Comparison of ENCODE assay signal across 27 mouse cellular contexts in the genomic region with DNA sequence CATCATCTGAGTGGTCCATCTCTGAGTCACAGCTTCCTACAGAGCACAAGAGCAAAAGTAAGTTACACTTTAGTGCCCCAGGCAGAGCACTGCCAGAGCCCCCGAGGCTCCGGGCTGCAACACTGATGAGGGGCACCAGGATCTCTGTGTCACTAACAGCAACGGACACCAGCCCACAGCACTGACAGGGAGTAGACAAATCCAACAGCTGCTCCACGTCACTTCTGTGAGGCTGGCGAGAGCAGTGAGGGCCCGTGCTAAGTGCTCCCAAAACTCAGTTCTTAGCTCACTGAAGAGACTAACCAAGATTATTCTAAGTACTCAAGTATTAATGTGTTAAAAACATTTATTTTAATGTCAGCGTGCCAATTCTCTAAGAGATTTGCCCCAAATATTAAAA. TPM values are rescaled to one million over a fixed set of nuclear protein-coding genes. Genes with fewer than 3 reads are reported as not detected.
DNase-seq lines count a peak whose midpoint lies in the region; ATAC-seq and TF ChIP-seq lines count a peak whose summit lies in the region.
"Had no signal": no experiment of that assay in that cellular context is flagged by ENCODE, and none has a peak within 500 bp of the region (broad histone marks: within the 10 kb centered on the region; RNA-seq: fewer than 3 reads in every experiment).

No protein-coding gene starts in this region.

- H3K4me2 ChIP-seq in embryonic facial prominence, embryonic 14.5 days (ENCODE audit: low read depth, low read length), result no peak overlapping the region
- H3K4me2 ChIP-seq in heart, embryonic 11.5 days, result no peak overlapping the region
- H3K4me2 ChIP-seq in lung, embryonic 14.5 days, result no peak overlapping the region
- H3K4me2 ChIP-seq: embryonic facial prominence, embryonic 12.5 days; embryonic facial prominence, embryonic 15.5 days; forebrain, embryonic 12.5 days had no signal

- H3K27me3 ChIP-seq in embryonic facial prominence, embryonic 14.5 days (replicated peaks; ENCODE audit: control insufficient read depth, insufficient read depth, low read length), result no peaks in the 10 kb centered on the region
- H3K27me3 ChIP-seq in embryonic facial prominence, embryonic 10.5 days (replicated peaks; ENCODE audit: low read depth, poor library complexity, severe bottlenecking), result no peaks in the 10 kb centered on the region
- H3K27me3 ChIP-seq in heart, embryonic 11.5 days (ENCODE audit: control insufficient read depth, insufficient read depth, low read length), result no peaks in the 10 kb centered on the region
- no peaks in the 10 kb centered on the region for H3K27me3 ChIP-seq in heart, embryonic 10.5 days (ENCODE audit: insufficient read depth, poor library complexity, severe bottlenecking)
- no peaks in the 10 kb centered on the region for H3K27me3 ChIP-seq in lung, embryonic 14.5 days (ENCODE audit: insufficient read depth, low read length)
- H3K27me3 ChIP-seq: CH12.LX; embryonic facial prominence, embryonic 12.5 days; embryonic facial prominence, embryonic 15.5 days; forebrain, embryonic 12.5 days had no signal

- H3K9ac ChIP-seq in embryonic facial prominence, embryonic 14.5 days (ENCODE audit: low read depth, low read length), result no peak overlapping the region
- H3K9ac ChIP-seq in heart, embryonic 11.5 days (ENCODE audit: low read depth, low read length), result 0 out of 2 replicates have a peak overlapping the region, but pooled peaks have one; percentile 10
- H3K9ac ChIP-seq in lung, embryonic 14.5 days, result no peak overlapping the region
- H3K9ac ChIP-seq: embryonic facial prominence, embryonic 12.5 days; embryonic facial prominence, embryonic 15.5 days; forebrain, embryonic 12.5 days had no signal

- peak; percentile 58 for DNase-seq in embryonic facial prominence, embryonic 14.5 days (ENCODE audit: low spot score)
- no peak for DNase-seq in embryonic facial prominence, embryonic 10.5 days (ENCODE audit: low spot score)
- DNase-seq in heart, embryonic 10.5 days (ENCODE audit: low spot score), result no peak
- DNase-seq in lung, embryonic 14.5 days, result peak; percentile 32
- no peak for DNase-seq in lung, postnatal 10 days
- DNase-seq: adrenal gland, adult 2 months; adrenal gland, postnatal 10 days; adrenal gland, postnatal 25 days; B cell, adult 2 months; cerebellum, adult 11 months; cerebellum, adult 18-20 months; cerebellum, adult 8-10 months; cerebellum, adult 9-11 months; cerebellum, postnatal 14 days; cerebellum, postnatal 36 days; embryo, embryonic 11 days had no signal

- no peak for TF ChIP-seq CTCF in lung, embryonic 14.5 days (IDR thresholded peaks at IDR 0.05; ENCODE audit: low read depth)

- ATAC-seq in embryonic facial prominence, embryonic 14.5 days (ENCODE audit: low read depth), result 0 out of 2 replicates have a peak, but pooled peaks have one; percentile 65
- no peak for ATAC-seq in heart, embryonic 11.5 days (replicated peaks; ENCODE audit: insufficient number of reproducible peaks, low FRiP score, low TSS enrichment)
- ATAC-seq in lung, embryonic 14.5 days (ENCODE audit: insufficient read depth), result no peak
- ATAC-seq: CD4-positive, CD25-positive, alpha-beta regulatory T cell, adult 4 months; forebrain, embryonic 14.5 days; forebrain, embryonic 16.5 days had no signal

- 0 out of 2 replicates have a peak, but pooled peaks cover 4% of the 10 kb centered on the region for H3K4me1 ChIP-seq in embryonic facial prominence, embryonic 14.5 days (ENCODE audit: control insufficient read depth, insufficient read depth, low read length)
- peaks cover 6% of the 10 kb centered on the region; the same call in 1 of the 2 replicates for H3K4me1 ChIP-seq in embryonic facial prominence, embryonic 10.5 days
- peaks cover 7% of the 10 kb centered on the region; the same call in 1 of the 2 replicates for H3K4me1 ChIP-seq in heart, embryonic 11.5 days (ENCODE audit: control insufficient read depth, insufficient read depth, low read length)
- peaks cover 31% of the 10 kb centered on the region for H3K4me1 ChIP-seq in heart, embryonic 10.5 days
- H3K4me1 ChIP-seq in lung, embryonic 14.5 days (ENCODE audit: insufficient read depth), result peaks cover 4% of the 10 kb centered on the region; the same call in 1 of the 2 replicates
- H3K4me1 ChIP-seq: forebrain, embryonic 12.5 days had no signal

- H3K27ac ChIP-seq in embryonic facial prominence, embryonic 14.5 days (replicated peaks; ENCODE audit: low read depth, low read length), result no peak overlapping the region
- no peak overlapping the region for H3K27ac ChIP-seq in embryonic facial prominence, embryonic 10.5 days (replicated peaks)
- no peak overlapping the region for H3K27ac ChIP-seq in heart, embryonic 11.5 days (ENCODE audit: low read depth, low read length)
- no peak overlapping the region for H3K27ac ChIP-seq in heart, embryonic 10.5 days
- no peak overlapping the region for H3K27ac ChIP-seq in lung, embryonic 14.5 days (ENCODE audit: low read depth)
- H3K27ac ChIP-seq: embryonic facial prominence, embryonic 12.5 days; embryonic facial prominence, embryonic 15.5 days; forebrain, embryonic 10.5 days; forebrain, embryonic 12.5 days had no signal

- no peak overlapping the region for H3K4me3 ChIP-seq in embryonic facial prominence, embryonic 14.5 days (ENCODE audit: low read depth, low read length)
- H3K4me3 ChIP-seq in embryonic facial prominence, embryonic 10.5 days, result no peak overlapping the region
- H3K4me3 ChIP-seq in heart, embryonic 11.5 days (ENCODE audit: low read depth, low read length), result no peak overlapping the region
- H3K4me3 ChIP-seq in heart, embryonic 10.5 days, result no peak overlapping the region
- no peak overlapping the region for H3K4me3 ChIP-seq in lung, embryonic 14.5 days (ENCODE audit: low read depth, low read length)
- H3K4me3 ChIP-seq: embryonic facial prominence, embryonic 12.5 days; embryonic facial prominence, embryonic 15.5 days; erythroblast, embryonic 14.5 days; forebrain, embryonic 10.5 days; forebrain, embryonic 12.5 days had no signal

- H3K36me3 ChIP-seq in embryonic facial prominence, embryonic 14.5 days (ENCODE audit: control insufficient read depth, insufficient read depth, low read length), result peaks cover 46% of the 10 kb centered on the region
- H3K36me3 ChIP-seq in embryonic facial prominence, embryonic 10.5 days (replicated peaks), result peaks cover 50% of the 10 kb centered on the region
- peaks cover 14% of the 10 kb centered on the region for H3K36me3 ChIP-seq in heart, embryonic 11.5 days (ENCODE audit: control insufficient read depth, insufficient read depth, low read length)
- H3K36me3 ChIP-seq in heart, embryonic 10.5 days, result peaks cover 50% of the 10 kb centered on the region
- H3K36me3 ChIP-seq in lung, embryonic 14.5 days (ENCODE audit: insufficient read depth), result peaks cover 43% of the 10 kb centered on the region

- no peaks in the 10 kb centered on the region for H3K9me3 ChIP-seq in embryonic facial prominence, embryonic 14.5 days (ENCODE audit: control insufficient read depth, low read length)
- H3K9me3 ChIP-seq in embryonic facial prominence, embryonic 10.5 days, result no peaks in the 10 kb centered on the region
- H3K9me3 ChIP-seq in heart, embryonic 11.5 days (replicated peaks; ENCODE audit: control insufficient read depth, low read length), result no peaks in the 10 kb centered on the region
- H3K9me3 ChIP-seq in heart, embryonic 10.5 days, result no peaks in the 10 kb centered on the region
- no peaks in the 10 kb centered on the region for H3K9me3 ChIP-seq in lung, embryonic 14.5 days (ENCODE audit: low read depth, low read length)
- H3K9me3 ChIP-seq: embryonic facial prominence, embryonic 12.5 days; embryonic facial prominence, embryonic 15.5 days; forebrain, embryonic 10.5 days; forebrain, embryonic 12.5 days; G1E had no signal

- 74% methylated on average over 7 of the region's 7 CpGs for WGBS in embryonic facial prominence, embryonic 14.5 days
- 88% methylated on average over 7 of the region's 7 CpGs for WGBS in embryonic facial prominence, embryonic 10.5 days
- 60% methylated on average over 7 of the region's 7 CpGs for WGBS in heart, embryonic 11.5 days (ENCODE audit: insufficient replicate concordance)
- WGBS in heart, embryonic 10.5 days, result 62% methylated on average over 7 of the region's 7 CpGs
- 45% methylated on average over 7 of the region's 7 CpGs for WGBS in lung, embryonic 14.5 days

RNA-seq across cellular contexts. Expression of a gene that starts 9.3 kb away (rescaled TPM):
- 59.7 and 61.5 TPM in 2 replicates for polyA plus RNA-seq in embryonic facial prominence, embryonic 14.5 days (2014; fragmentation: Nextera tagmentation; extraction: Ambion mirVana)
- polyA plus RNA-seq in embryonic facial prominence, embryonic 10.5 days (2016; fragmentation: Nextera tagmentation; extraction: Ambion mirVana), result 94.0 and 95.4 TPM in 2 replicates
- polyA plus RNA-seq in heart, embryonic 11.5 days (2014; fragmentation: Nextera tagmentation; extraction: Ambion mirVana), result 45.6 and 49.5 TPM in 2 replicates
- 56.4 and 86.3 TPM in 2 replicates for polyA plus RNA-seq in heart, embryonic 10.5 days (2016; fragmentation: Nextera tagmentation; extraction: Ambion mirVana)
- polyA plus RNA-seq in lung, embryonic 14.5 days (2014; fragmentation: Nextera tagmentation; extraction: Ambion mirVana), result 79.0 and 79.7 TPM in 2 replicates

RNA-seq across cellular contexts. Expression of a gene that starts 34.0 kb away (rescaled TPM):
- 47.8 and 67.6 TPM in 2 replicates for polyA plus RNA-seq in embryonic facial prominence, embryonic 14.5 days (2014; fragmentation: Nextera tagmentation; extraction: Ambion mirVana)
- polyA plus RNA-seq in embryonic facial prominence, embryonic 10.5 days (2016; fragmentation: Nextera tagmentation; extraction: Ambion mirVana), result 16.6 and 25.6 TPM in 2 replicates
- 56.5 and 61.4 TPM in 2 replicates for polyA plus RNA-seq in heart, embryonic 11.5 days (2014; fragmentation: Nextera tagmentation; extraction: Ambion mirVana)
- 53.7 and 69.4 TPM in 2 replicates for polyA plus RNA-seq in heart, embryonic 10.5 days (2016; fragmentation: Nextera tagmentation; extraction: Ambion mirVana)
- 83.9 and 86.5 TPM in 2 replicates for polyA plus RNA-seq in lung, embryonic 14.5 days (2014; fragmentation: Nextera tagmentation; extraction: Ambion mirVana)
- polyA plus RNA-seq: erythroblast, embryonic 14.5 days had no signal

Comparison
In these comparisons a context has a peak if more than half of its experiments do, and no peak if none do; other contexts are left out.
1. DNase-seq: peak in embryonic facial prominence, embryonic 14.5 days (single experiment) and lung, embryonic 14.5 days (single experiment); none in embryonic facial prominence, embryonic 10.5 days (single experiment), heart, embryonic 10.5 days (single experiment) and lung, postnatal 10 days (single experiment).